Mouse (Mus musculus) cerebellum, adult 18-20 months (tissue): ENCODE measurements at regions not wholly inside any gene's neighbourhood (a gene's known extent, or its start where the extent isn't known, plus 50 kb on each side); places are given as distances from the start of the nearest gene placed in this dataset.

ENCODE experiments used
- DNase-seq, 2 experiments: peaks; one replicate each; pipeline ENCODE4 v3.0.0; 2021

- no peak for DNase-seq
Measured at GRCm38 (mm10) chr10:118766826-118767225, 103.2 kb downstream of the Dyrk2 start.

GRCm38 (mm10) chr10:118769751-118770150 is 100.3 kb downstream of the Dyrk2 start:
- no peak for DNase-seq

GRCm38 (mm10) chr10:118778656-118779055 is 91.4 kb downstream of the Dyrk2 start:
- DNase-seq: no peak

- no peak for DNase-seq
Measured at GRCm38 (mm10) chr10:118780831-118781569, 89.0 kb downstream of the Dyrk2 start.

- DNase-seq: no peak
Measured at GRCm38 (mm10) chr10:118781811-118782232, 88.2 kb downstream of the Dyrk2 start.

GRCm38 (mm10) chr10:118782646-118783045 is 87.4 kb downstream of the Dyrk2 start:
- DNase-seq: no peak

GRCm38 (mm10) chr10:118787280-118787690 is 82.7 kb downstream of the Dyrk2 start:
- no peak for DNase-seq

- no peak for DNase-seq
Measured at GRCm38 (mm10) chr10:118792352-118793100, 77.5 kb downstream of the Dyrk2 start.

- no peak for DNase-seq
Measured at GRCm38 (mm10) chr10:118793794-118794193, 76.2 kb downstream of the Dyrk2 start.

GRCm38 (mm10) chr10:118794395-118795060 is 75.5 kb downstream of the Dyrk2 start:
- no peak for DNase-seq

GRCm38 (mm10) chr10:118795061-118795407 is 75.0 kb downstream of the Dyrk2 start:
- no peak for DNase-seq

- no peak for DNase-seq
Measured at GRCm38 (mm10) chr10:118796512-118796911, 73.5 kb downstream of the Dyrk2 start.

- no peak for DNase-seq
Measured at GRCm38 (mm10) chr10:118797256-118797655, 72.8 kb downstream of the Dyrk2 start.

- no peak for DNase-seq
Measured at GRCm38 (mm10) chr10:118799767-118800166, 70.2 kb downstream of the Dyrk2 start.

- no peak for DNase-seq
Measured at GRCm38 (mm10) chr10:118803922-118804557, 66.0 kb downstream of the Dyrk2 start.

- no peak for DNase-seq
Measured at GRCm38 (mm10) chr10:118804574-118804973, 65.4 kb downstream of the Dyrk2 start.
